Mouse (Mus musculus): ENCODE results near the gene Srgap2. TPM values are rescaled to one million over a fixed set of nuclear protein-coding genes. Genes with fewer than 3 reads are reported as not detected.

The Srgap2 gene
- polyA plus RNA-seq, 1 experiment from 2014 or later, result 17.1 TPM

GRCm38 (mm10) chr1:131431456-131432246 lies 95.5 kb downstream of the Srgap2 start:
- H3K9me3 ChIP-seq, result no peaks in the 10 kb centered on the region
- H3K27ac ChIP-seq, result no peak overlapping the region
- H3K9ac ChIP-seq (replicated peaks), result no peak overlapping the region
- peaks cover 48% of the 10 kb centered on the region for H3K4me1 ChIP-seq (replicated peaks)
- no peaks in the 10 kb centered on the region for H3K36me3 ChIP-seq
- no peaks in the 10 kb centered on the region for H3K27me3 ChIP-seq
- ATAC-seq (ENCODE audit: insufficient number of reproducible peaks, insufficient read depth, low FRiP score, low TSS enrichment, low read depth), result no peak
- H3K4me2 ChIP-seq, result no peak overlapping the region
- no peak overlapping the region for H3K4me3 ChIP-seq (replicated peaks)
- WGBS, result 61% methylated on average over 5 of the region's 5 CpGs

GRCm38 (mm10) chr1:131427140-131427821 lies 99.9 kb downstream of the Srgap2 start:
- ATAC-seq (ENCODE audit: insufficient number of reproducible peaks, insufficient read depth, low FRiP score, low TSS enrichment, low read depth), result peak; percentile 38; the same call in 1 of the 2 replicates
- 0 out of 2 replicates have a peak, but pooled peaks cover 3% of the 10 kb centered on the region for H3K36me3 ChIP-seq
- peaks cover 48% of the 10 kb centered on the region for H3K4me1 ChIP-seq (replicated peaks)
- no peaks in the 10 kb centered on the region for H3K27me3 ChIP-seq
- H3K4me2 ChIP-seq, result no peak overlapping the region
- H3K27ac ChIP-seq, result peak overlapping the region; percentile 56; the same call in 1 of the 2 replicates
- 9% methylated on average over 5 of the region's 5 CpGs for WGBS
- no peak overlapping the region for H3K4me3 ChIP-seq (replicated peaks)
- no peaks in the 10 kb centered on the region for H3K9me3 ChIP-seq
- 0 out of 2 replicates have a peak overlapping the region, but pooled peaks have one; percentile 8 for H3K9ac ChIP-seq (replicated peaks)

GRCm38 (mm10) chr1:131423061-131423460 lies 104.1 kb downstream of the Srgap2 start:
- no peaks in the 10 kb centered on the region for H3K9me3 ChIP-seq
- H3K27ac ChIP-seq, result no peak overlapping the region
- ATAC-seq (ENCODE audit: insufficient number of reproducible peaks, insufficient read depth, low FRiP score, low TSS enrichment, low read depth), result no peak
- no peaks in the 10 kb centered on the region for H3K27me3 ChIP-seq
- WGBS, result 72% methylated on average over 3 of the region's 3 CpGs
- 0 out of 2 replicates have a peak, but pooled peaks cover 3% of the 10 kb centered on the region for H3K36me3 ChIP-seq
- no peak overlapping the region for H3K4me3 ChIP-seq (replicated peaks)
- H3K9ac ChIP-seq (replicated peaks), result no peak overlapping the region
- no peak overlapping the region for H3K4me2 ChIP-seq
- peaks cover 14% of the 10 kb centered on the region for H3K4me1 ChIP-seq (replicated peaks)

GRCm38 (mm10) chr1:131421113-131421512 lies 106.0 kb downstream of the Srgap2 start:
- no peak overlapping the region for H3K27ac ChIP-seq
- H3K4me1 ChIP-seq (replicated peaks), result no peaks in the 10 kb centered on the region
- 0 out of 2 replicates have a peak, but pooled peaks cover 3% of the 10 kb centered on the region for H3K36me3 ChIP-seq
- no peak overlapping the region for H3K4me3 ChIP-seq (replicated peaks)
- no peak overlapping the region for H3K4me2 ChIP-seq
- no peak overlapping the region for H3K9ac ChIP-seq (replicated peaks)
- H3K27me3 ChIP-seq, result no peaks in the 10 kb centered on the region
- no peak for ATAC-seq (ENCODE audit: insufficient number of reproducible peaks, insufficient read depth, low FRiP score, low TSS enrichment, low read depth)
- H3K9me3 ChIP-seq, result no peaks in the 10 kb centered on the region

GRCm38 (mm10) chr1:131420660-131421059 lies 106.5 kb downstream of the Srgap2 start:
- Histone ChIP-seq H3K4me2 (no peak overlapping the region), H3K4me1 (replicated peaks) (no peaks in the 10 kb centered on the region), H3K27ac (no peak overlapping the region), H3K27me3 (no peaks in the 10 kb centered on the region), H3K4me3 (replicated peaks) (no peak overlapping the region), H3K36me3 (0 out of 2 replicates have a peak, but pooled peaks cover 3% of the 10 kb centered on the region), H3K9ac (replicated peaks) (no peak overlapping the region), H3K9me3 (no peaks in the 10 kb centered on the region)
- no peak for ATAC-seq (ENCODE audit: insufficient number of reproducible peaks, insufficient read depth, low FRiP score, low TSS enrichment, low read depth)
- 79% methylated on average over 4 of the region's 4 CpGs for WGBS

- Histone ChIP-seq H3K27ac (no peak overlapping the region), H3K9me3 (no peaks in the 10 kb centered on the region), H3K9ac (replicated peaks) (no peak overlapping the region), H3K27me3 (no peaks in the 10 kb centered on the region), H3K4me2 (no peak overlapping the region), H3K36me3 (no peaks in the 10 kb centered on the region), H3K4me3 (replicated peaks) (no peak overlapping the region), H3K4me1 (replicated peaks) (no peaks in the 10 kb centered on the region)
- ATAC-seq (ENCODE audit: insufficient number of reproducible peaks, insufficient read depth, low FRiP score, low TSS enrichment, low read depth), result no peak
- 42% methylated on average over 3 of the region's 3 CpGs for WGBS
These were observed 107.8 kb downstream of the Srgap2 start for GRCm38 (mm10) chr1:131419307-131419706.

GRCm38 (mm10) chr1:131417821-131418660 lies 109.1 kb downstream of the Srgap2 start:
- 75% methylated on average over 5 of the region's 5 CpGs for WGBS
- Histone ChIP-seq H3K9ac (replicated peaks) (no peak overlapping the region), H3K4me3 (replicated peaks) (no peak overlapping the region), H3K4me1 (replicated peaks) (no peaks in the 10 kb centered on the region), H3K9me3 (no peaks in the 10 kb centered on the region), H3K4me2 (no peak overlapping the region), H3K27ac (no peak overlapping the region), H3K36me3 (no peaks in the 10 kb centered on the region), H3K27me3 (no peaks in the 10 kb centered on the region)
- no peak for ATAC-seq (ENCODE audit: insufficient number of reproducible peaks, insufficient read depth, low FRiP score, low TSS enrichment, low read depth)

- no peak overlapping the region for H3K4me2 ChIP-seq
- no peaks in the 10 kb centered on the region for H3K4me1 ChIP-seq (replicated peaks)
- H3K27ac ChIP-seq, result no peak overlapping the region
- no peaks in the 10 kb centered on the region for H3K9me3 ChIP-seq
- 82% methylated on average over 5 of the region's 5 CpGs for WGBS
- H3K27me3 ChIP-seq, result no peaks in the 10 kb centered on the region
- no peaks in the 10 kb centered on the region for H3K36me3 ChIP-seq
- H3K4me3 ChIP-seq (replicated peaks), result no peak overlapping the region
- ATAC-seq (ENCODE audit: insufficient number of reproducible peaks, insufficient read depth, low FRiP score, low TSS enrichment, low read depth), result no peak
- no peak overlapping the region for H3K9ac ChIP-seq (replicated peaks)
These were observed 109.9 kb downstream of the Srgap2 start for GRCm38 (mm10) chr1:131417059-131417750.

GRCm38 (mm10) chr1:131403567-131403966 lies 123.6 kb downstream of the Srgap2 start:
- Histone ChIP-seq H3K4me1 (replicated peaks) (peaks cover 3% of the 10 kb centered on the region; the same call in 1 of the 2 replicates), H3K9me3 (no peaks in the 10 kb centered on the region), H3K36me3 (no peaks in the 10 kb centered on the region), H3K4me2 (no peak overlapping the region), H3K9ac (replicated peaks) (no peak overlapping the region), H3K27me3 (no peaks in the 10 kb centered on the region), H3K4me3 (replicated peaks) (no peak overlapping the region), H3K27ac (no peak overlapping the region)
- no peak for ATAC-seq (ENCODE audit: insufficient number of reproducible peaks, insufficient read depth, low FRiP score, low TSS enrichment, low read depth)
- WGBS, result 77% methylated on average over 3 of the region's 3 CpGs

GRCm38 (mm10) chr1:131400844-131401243 lies 126.3 kb downstream of the Srgap2 start:
- no peak overlapping the region for H3K4me3 ChIP-seq (replicated peaks)
- no peak overlapping the region for H3K4me2 ChIP-seq
- no peak for ATAC-seq (ENCODE audit: insufficient number of reproducible peaks, insufficient read depth, low FRiP score, low TSS enrichment, low read depth)
- no peaks in the 10 kb centered on the region for H3K9me3 ChIP-seq
- H3K4me1 ChIP-seq (replicated peaks), result peaks cover 3% of the 10 kb centered on the region; the same call in 1 of the 2 replicates
- H3K27me3 ChIP-seq, result no peaks in the 10 kb centered on the region
- 77% methylated on average over 3 of the region's 3 CpGs for WGBS
- no peaks in the 10 kb centered on the region for H3K36me3 ChIP-seq
- no peak overlapping the region for H3K27ac ChIP-seq
- H3K9ac ChIP-seq (replicated peaks), result no peak overlapping the region

Measured in limb, embryonic 12.5 days (tissue).